Mouse (Mus musculus) cortical plate, adult 2 months (tissue): ENCODE measurements around the gene Kctd20.

Experiments used
- CTCF ChIP-seq: fragments of 200-500 bp; IDR thresholded peaks from 2 replicates; pipeline ENCODE4 v1.5.1; 2011; ENCODE audit warnings: mild to moderate bottlenecking, control low read depth, low read length; ENCODE audit not compliant: insufficient read depth; ENCODE audit errors: extremely low read depth
- POLR2A ChIP-seq: fragments of 200-500 bp; IDR thresholded peaks from 2 replicates; pipeline ENCODE4 v1.6.1; 2011; ENCODE audit warnings: mild to moderate bottlenecking, low read length, control low read depth; ENCODE audit not compliant: insufficient read depth; ENCODE audit errors: extremely low read depth

GRCm38 (mm10) chr17:28940776-28941555 lies 10.8 kb upstream of the Kctd20 start:
- no peak for TF ChIP-seq POLR2A
- TF ChIP-seq CTCF: no peak
